Mouse (Mus musculus): Measurements from ENCODE around the gene Gm10486. TPM values are rescaled to one million over a fixed set of nuclear protein-coding genes. Genes with fewer than 3 reads are reported as not detected.

Gene Gm10486
- total RNA-seq (2023) = not detected in 4 replicates

GRCm38 (mm10) chrX:35067084-35067483, at the start of gene Gm10486:
Gene Gm10486 (plus strand): TSS chrX:35067384.

All from B cell, adult 62 days (primary cell).